Mouse (Mus musculus) C2C12 (cell line): ENCODE results near the gene Zfp661.

Experiments
- CEBPB ChIP-seq: IDR thresholded peaks from one replicate; pipeline ENCODE4 v1.6.1; 2011; ENCODE audit warnings: low read depth, mild to moderate bottlenecking, control low read depth, moderate library complexity
- CTCF ChIP-seq: IDR thresholded peaks from one replicate; pipeline ENCODE4 v1.5.1; 2011; ENCODE audit not compliant: control insufficient read depth, insufficient read depth, insufficient read length
- MAX ChIP-seq: IDR thresholded peaks from one replicate; pipeline ENCODE4 v1.6.1; 2011; ENCODE audit warnings: mild to moderate bottlenecking, control low read depth
- MYOD1 ChIP-seq: IDR thresholded peaks from one replicate; pipeline ENCODE4 v1.6.1; 2011; ENCODE audit warnings: low read depth; ENCODE audit not compliant: control insufficient read depth, insufficient read length
- MYOG ChIP-seq: IDR thresholded peaks from one replicate; pipeline ENCODE4 v1.6.1; 2011; ENCODE audit not compliant: control insufficient read depth, insufficient read length; ENCODE audit errors: extremely low read depth
- USF1 ChIP-seq: IDR thresholded peaks from one replicate; pipeline ENCODE4 v1.6.1; 2011; ENCODE audit warnings: low read depth, mild to moderate bottlenecking, control low read depth, moderate library complexity

GRCm38 (mm10) chr2:127624786-127625185, 37.9 kb upstream of the Zfp661 start:
- TF ChIP-seq CTCF (no peak), USF1 (no peak), MYOD1 (no peak), MAX (no peak), CEBPB (no peak), MYOG (no peak)
